Mouse (Mus musculus) intestine, postnatal 0 days (tissue): ENCODE measurements around the gene Znrf4. TPM values are rescaled to one million over a fixed set of nuclear protein-coding genes. Genes with fewer than 3 reads are reported as not detected.

Source experiments
- ATAC-seq: fragments of 200-750 bp; cut with Nextera tagmentation; 2 replicates; pipeline ENCODE4 v1.8.0; 2017; ENCODE audit warnings: mild to moderate bottlenecking, moderate TSS enrichment, moderate library complexity
- H3K27ac ChIP-seq: fragments of 300-500 bp; sonication (generic); 2 replicates; pipeline ENCODE4 v1.5.1; 2014; ENCODE audit warnings: mild to moderate bottlenecking, low read depth, low read length, moderate library complexity
- H3K27me3 ChIP-seq: fragments of 300-500 bp; sonication (generic); replicated peaks from 2 replicates; pipeline ENCODE4 v1.6.1; 2014; ENCODE audit warnings: low read length, mixed read lengths; ENCODE audit not compliant: control insufficient read depth, insufficient read depth
- H3K36me3 ChIP-seq: fragments of 300-500 bp; sonication (generic); 2 replicates; pipeline ENCODE4 v1.6.1; 2014; ENCODE audit warnings: mild to moderate bottlenecking, moderate library complexity; ENCODE audit not compliant: control insufficient read depth, insufficient read depth
- H3K4me1 ChIP-seq: fragments of 300-500 bp; sonication (generic); replicated peaks from 2 replicates; pipeline ENCODE4 v1.6.1; 2014; ENCODE audit warnings: antibody characterized with exemption, low read length, mixed read lengths; ENCODE audit not compliant: control insufficient read depth, insufficient read depth
- H3K4me2 ChIP-seq: fragments of 300-500 bp; sonication (generic); replicated peaks from 2 replicates; pipeline ENCODE4 v1.6.1; 2014; ENCODE audit warnings: low read depth, mild to moderate bottlenecking, moderate library complexity
- H3K4me3 ChIP-seq: fragments of 300-500 bp; sonication (generic); 2 replicates; pipeline ENCODE4 v1.5.1; 2014; ENCODE audit warnings: low read depth, low read length
- H3K9ac ChIP-seq: fragments of 300-500 bp; sonication (generic); 2 replicates; pipeline ENCODE4 v1.6.1; 2014; ENCODE audit warnings: mild to moderate bottlenecking, low read depth, low read length
- H3K9me3 ChIP-seq: fragments of 300-500 bp; sonication (generic); 2 replicates; pipeline ENCODE4 v1.6.1; 2016; ENCODE audit warnings: mixed run types; ENCODE audit not compliant: control insufficient read depth
- CTCF ChIP-seq: sonication (generic); IDR thresholded peaks from 2 replicates; pipeline ENCODE4 v1.5.1; 2016; ENCODE audit warnings: low read depth, mild to moderate bottlenecking, control low read depth, antibody characterized with exemption, moderate library complexity
- WGBS: fragments of 180-500 bp; shearing (Covaris S2); extraction: QIAGEN DNeasy Blood & Tissue Kit; methylation state at CpG from one replicate; pipeline ENCODE4 v1.1.7; 2014; 5-methylcytosine and 5-hydroxymethylcytosine counted together
- polyA plus RNA-seq: library from polyadenylated mRNA; unstranded; fragments of >200 nt; fragmentation: Nextera tagmentation; extraction: Ambion mirVana; gene quantifications from 2 replicates; pipeline ENCODE4 v1.2.1, GENCODE M21; 2015

Gene Znrf4
- polyA plus RNA-seq, 1 experiment from 2014 or later = not detected

- TF ChIP-seq CTCF = no peak
- peak; percentile 11; the same call in 1 of the 2 replicates for ATAC-seq
- no peaks in the 10 kb centered on the region for H3K9me3 ChIP-seq
- H3K36me3 ChIP-seq = no peaks in the 10 kb centered on the region
- H3K4me1 ChIP-seq = no peaks in the 10 kb centered on the region
- WGBS = 13% methylated on average over 13 of the region's 13 CpGs
- H3K4me2 ChIP-seq = no peak overlapping the region
- H3K27me3 ChIP-seq = peaks cover 29% of the 10 kb centered on the region
- H3K27ac ChIP-seq = no peak overlapping the region
- no peak overlapping the region for H3K4me3 ChIP-seq
- no peak overlapping the region for H3K9ac ChIP-seq
These were observed 3.6 kb upstream of the Znrf4 start for GRCm38 (mm10) chr17:56515690-56516410.

GRCm38 (mm10) chr17:56514916-56515315, 2.7 kb upstream of the Znrf4 start:
- H3K4me3 ChIP-seq = no peak overlapping the region
- TF ChIP-seq CTCF = no peak
- H3K9ac ChIP-seq = no peak overlapping the region
- H3K9me3 ChIP-seq = no peaks in the 10 kb centered on the region
- ATAC-seq = no peak
- WGBS = 48% methylated on average over 12 of the region's 12 CpGs
- peaks cover 38% of the 10 kb centered on the region for H3K27me3 ChIP-seq
- H3K27ac ChIP-seq = no peak overlapping the region
- no peaks in the 10 kb centered on the region for H3K4me1 ChIP-seq
- no peaks in the 10 kb centered on the region for H3K36me3 ChIP-seq
- no peak overlapping the region for H3K4me2 ChIP-seq

GRCm38 (mm10) chr17:56514330-56514729, 2.1 kb upstream of the Znrf4 start:
- Histone ChIP-seq H3K4me3 (no peak overlapping the region), H3K9me3 (no peaks in the 10 kb centered on the region), H3K4me2 (no peak overlapping the region), H3K4me1 (no peaks in the 10 kb centered on the region), H3K27me3 (peaks cover 38% of the 10 kb centered on the region), H3K36me3 (no peaks in the 10 kb centered on the region), H3K9ac (no peak overlapping the region), H3K27ac (no peak overlapping the region)
- ATAC-seq = no peak
- TF ChIP-seq CTCF = no peak

GRCm38 (mm10) chr17:56511707-56512090, 532 bp downstream of the Znrf4 start:
- Histone ChIP-seq H3K4me1 (no peaks in the 10 kb centered on the region), H3K27ac (no peak overlapping the region), H3K36me3 (no peaks in the 10 kb centered on the region), H3K4me3 (peak overlapping the region; percentile 18), H3K9me3 (no peaks in the 10 kb centered on the region), H3K27me3 (peaks cover 38% of the 10 kb centered on the region), H3K4me2 (peak overlapping the region; percentile 47), H3K9ac (no peak overlapping the region)
- no peak for ATAC-seq
- TF ChIP-seq CTCF = no peak
- 20% methylated on average over 29 of the region's 29 CpGs for WGBS

GRCm38 (mm10) chr17:56510970-56511706, 1.1 kb downstream of the Znrf4 start:
- Histone ChIP-seq H3K9ac (no peak overlapping the region), H3K27me3 (peaks cover 38% of the 10 kb centered on the region), H3K9me3 (no peaks in the 10 kb centered on the region), H3K4me1 (no peaks in the 10 kb centered on the region), H3K36me3 (no peaks in the 10 kb centered on the region), H3K4me2 (peak overlapping the region; percentile 47), H3K4me3 (peak overlapping the region; percentile 18), H3K27ac (no peak overlapping the region)
- no peak for TF ChIP-seq CTCF
- ATAC-seq = no peak
- 6% methylated on average over 60 of the region's 60 CpGs for WGBS

- H3K9ac ChIP-seq = no peak overlapping the region
- no peaks in the 10 kb centered on the region for H3K36me3 ChIP-seq
- peak overlapping the region; percentile 18; the same call in 1 of the 2 replicates for H3K4me3 ChIP-seq
- peaks cover 37% of the 10 kb centered on the region for H3K27me3 ChIP-seq
- H3K4me1 ChIP-seq = no peaks in the 10 kb centered on the region
- WGBS = 27% methylated on average over 27 of the region's 27 CpGs
- ATAC-seq = no peak
- no peak overlapping the region for H3K27ac ChIP-seq
- TF ChIP-seq CTCF = no peak
- peak overlapping the region; percentile 48; the same call in 1 of the 2 replicates for H3K4me2 ChIP-seq
- no peaks in the 10 kb centered on the region for H3K9me3 ChIP-seq
These were observed 1.7 kb downstream of the Znrf4 start for GRCm38 (mm10) chr17:56510473-56510969.
